Mouse (Mus musculus) kidney, adult 2 months (tissue): ENCODE measurements around the gene Vat1l. TPM values are rescaled to one million over a fixed set of nuclear protein-coding genes. Genes with fewer than 3 reads are reported as not detected.

ENCODE experiments used
- DNase-seq: peaks from one replicate; pipeline ENCODE4 v3.0.0; 2021
- H3K27ac ChIP-seq: fragments of 200-500 bp; 2 replicates; pipeline ENCODE4 v1.5.1; 2012; ENCODE audit warnings: low read depth, low read length, control low read depth, inconsistent platforms; ENCODE audit not compliant: insufficient read depth
- H3K27me3 ChIP-seq: fragments of 200-500 bp; replicated peaks from 2 replicates; pipeline ENCODE4 v1.6.1; 2012; ENCODE audit warnings: mild to moderate bottlenecking, moderate library complexity, low read length, inconsistent platforms; ENCODE audit not compliant: control insufficient read depth, insufficient read depth
- H3K36me3 ChIP-seq: fragments of 200-500 bp; 2 replicates; pipeline ENCODE4 v1.6.1; 2012; ENCODE audit warnings: mild to moderate bottlenecking, moderate library complexity, low read length, inconsistent platforms; ENCODE audit not compliant: control insufficient read depth, insufficient read depth
- H3K4me1 ChIP-seq: fragments of 200-500 bp; 2 replicates; pipeline ENCODE4 v1.6.1; 2011; ENCODE audit warnings: low read length; ENCODE audit not compliant: control insufficient read depth, insufficient read depth
- H3K4me3 ChIP-seq: fragments of 200-500 bp; 2 replicates; pipeline ENCODE4 v1.5.1; 2011; ENCODE audit warnings: mild to moderate bottlenecking, low read depth, low read length, control low read depth; ENCODE audit not compliant: insufficient read depth
- CTCF ChIP-seq: fragments of 200-500 bp; conservative IDR thresholded peaks from 2 replicates; pipeline ENCODE4 v1.5.1; 2011; ENCODE audit warnings: low read depth, mild to moderate bottlenecking, control low read depth, low read length, moderate library complexity, mixed read lengths; ENCODE audit not compliant: insufficient read depth, insufficient read length
- POLR2A ChIP-seq: fragments of 200-500 bp; IDR thresholded peaks from one replicate; pipeline ENCODE4 v1.6.1; 2011; ENCODE audit warnings: low read depth, low read length, control low read depth
- WGBS: fragments of 180-500 bp; shearing (Covaris S2); methylation state at CpG from one replicate; pipeline ENCODE4 v1.1.7; 2018; 5-methylcytosine and 5-hydroxymethylcytosine counted together
- polyA plus RNA-seq: library from polyadenylated mRNA; depleted of rRNA; stranded (reverse); fragments of >200 nt; gene quantifications from 2 replicates; pipeline ENCODE4 v1.2.3, GENCODE M21; 2012

Vat1l gene
- polyA plus RNA-seq, 1 experiment, result 1.3 TPM

- Histone ChIP-seq H3K4me3 (no peak overlapping the region), H3K27me3 (no peaks in the 10 kb centered on the region), H3K4me1 (no peaks in the 10 kb centered on the region), H3K36me3 (no peaks in the 10 kb centered on the region), H3K27ac (no peak overlapping the region)
- WGBS, result 41% methylated on average over 2 of the region's 2 CpGs
- DNase-seq, result no peak
- TF ChIP-seq POLR2A (no peak), CTCF (no peak)
Observed at GRCm38 (mm10) chr8:114198990-114199389, 6.4 kb upstream of the Vat1l start.

DNA sequence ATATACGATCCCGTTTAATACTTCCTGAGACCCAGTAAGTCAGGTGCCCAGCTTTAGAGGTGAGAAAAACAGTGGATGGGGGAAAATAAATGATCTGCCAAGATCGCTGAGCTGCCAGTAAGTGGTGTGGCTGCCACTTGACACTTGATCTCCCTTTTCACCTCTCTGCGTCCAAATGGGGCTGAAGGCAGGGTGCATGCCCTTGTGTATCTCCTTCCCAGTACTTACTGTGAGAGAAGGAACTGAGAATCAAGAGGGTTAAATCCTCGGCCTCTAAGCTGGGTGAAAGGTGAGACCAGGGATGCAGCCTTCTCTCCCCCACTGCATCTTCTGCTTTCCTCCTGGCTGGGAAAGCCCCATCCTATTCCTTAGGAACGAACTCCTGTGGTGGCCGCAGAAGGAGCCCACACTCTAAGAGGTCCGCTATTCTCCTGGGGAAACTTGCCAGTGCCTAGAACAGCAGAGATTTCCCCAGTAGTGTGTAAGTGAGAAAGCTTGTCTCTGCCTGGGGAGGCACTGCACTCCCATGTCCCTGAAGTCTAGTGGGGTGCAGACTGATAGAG, 1.1 kb downstream of the Vat1l start:
- no peaks in the 10 kb centered on the region for H3K27me3 ChIP-seq
- no peak overlapping the region for H3K27ac ChIP-seq
- DNase-seq, result no peak
- no peak overlapping the region for H3K4me3 ChIP-seq
- H3K4me1 ChIP-seq, result no peaks in the 10 kb centered on the region
- H3K36me3 ChIP-seq, result no peaks in the 10 kb centered on the region
- TF ChIP-seq POLR2A (no peak), CTCF (no peak)
- 3% methylated on average over 8 of the region's 8 CpGs for WGBS

- WGBS, result 36% methylated on average over 4 of the region's 4 CpGs
- H3K4me3 ChIP-seq, result no peak overlapping the region
- H3K4me1 ChIP-seq, result no peaks in the 10 kb centered on the region
- no peak overlapping the region for H3K27ac ChIP-seq
- TF ChIP-seq POLR2A, result no peak
- no peak for TF ChIP-seq CTCF
- no peaks in the 10 kb centered on the region for H3K27me3 ChIP-seq
- H3K36me3 ChIP-seq, result no peaks in the 10 kb centered on the region
- no peak for DNase-seq
Observed at GRCm38 (mm10) chr8:114207026-114207425, 1.6 kb downstream of the Vat1l start.

- Histone ChIP-seq H3K36me3 (no peaks in the 10 kb centered on the region), H3K27me3 (no peaks in the 10 kb centered on the region), H3K27ac (no peak overlapping the region), H3K4me1 (no peaks in the 10 kb centered on the region), H3K4me3 (no peak overlapping the region)
- 84% methylated on average over 3 of the region's 3 CpGs for WGBS
- no peak for DNase-seq
- TF ChIP-seq CTCF, result no peak
- no peak for TF ChIP-seq POLR2A
Observed at GRCm38 (mm10) chr8:114220779-114221178, 15.4 kb downstream of the Vat1l start.

GRCm38 (mm10) chr8:114222001-114222400, 16.6 kb downstream of the Vat1l start:
- H3K4me1 ChIP-seq, result no peaks in the 10 kb centered on the region
- WGBS, result 96% methylated on average over 2 of the region's 2 CpGs
- TF ChIP-seq CTCF, result no peak
- TF ChIP-seq POLR2A, result no peak

GRCm38 (mm10) chr8:114224001-114224400, 18.6 kb downstream of the Vat1l start:
- WGBS, result 64% methylated on average over 2 of the region's 2 CpGs
- Histone ChIP-seq H3K4me1 (no peaks in the 10 kb centered on the region), H3K27ac (no peak overlapping the region), H3K36me3 (no peaks in the 10 kb centered on the region), H3K27me3 (no peaks in the 10 kb centered on the region), H3K4me3 (no peak overlapping the region)
- no peak for DNase-seq
- TF ChIP-seq POLR2A (no peak), CTCF (no peak)

More at GRCm38 (mm10) chr8:114222001-114222400, 16.6 kb downstream of the Vat1l start:
- no peak for DNase-seq
- Histone ChIP-seq H3K27me3 (no peaks in the 10 kb centered on the region), H3K36me3 (no peaks in the 10 kb centered on the region), H3K4me3 (no peak overlapping the region), H3K27ac (no peak overlapping the region)

- Histone ChIP-seq H3K27me3 (no peaks in the 10 kb centered on the region), H3K27ac (no peak overlapping the region), H3K4me1 (no peaks in the 10 kb centered on the region), H3K36me3 (no peaks in the 10 kb centered on the region), H3K4me3 (no peak overlapping the region)
- 89% methylated on average over 3 of the region's 3 CpGs for WGBS
- TF ChIP-seq CTCF (no peak), POLR2A (no peak)
- no peak for DNase-seq
Observed at GRCm38 (mm10) chr8:114251321-114252065, 46.1 kb downstream of the Vat1l start.
